Mouse (Mus musculus): ENCODE measurements around the gene Ddah1. TPM values are rescaled to one million over a fixed set of nuclear protein-coding genes. Genes with fewer than 3 reads are reported as not detected.

Gene Ddah1
- polyA plus RNA-seq, 1 experiment = 87.5 TPM

- Histone ChIP-seq H3K4me3 (ENCODE audit: insufficient read depth, low read length) (no peak overlapping the region), H3K27ac (ENCODE audit: insufficient read depth, low read length) (no peak overlapping the region)
Measured at GRCm38 (mm10) chr3:145798042-145798441, 39.6 kb downstream of the Ddah1 start.

GRCm38 (mm10) chr3:145798751-145799188 is 40.3 kb downstream of the Ddah1 start:
- Histone ChIP-seq H3K27ac (ENCODE audit: insufficient read depth, low read length) (no peak overlapping the region), H3K4me3 (ENCODE audit: insufficient read depth, low read length) (no peak overlapping the region), H3K4me1 (ENCODE audit: control insufficient read depth, insufficient read depth, low read length) (no peaks in the 10 kb centered on the region)
- TF ChIP-seq CTCF (IDR thresholded peaks at IDR 0.05; ENCODE audit: extremely low read depth, insufficient read depth, low read length) = no peak
- TF ChIP-seq POLR2A (IDR thresholded peaks at IDR 0.05; ENCODE audit: extremely low read depth, insufficient read depth, low read length) = no peak

More at GRCm38 (mm10) chr3:145798042-145798441, 39.6 kb downstream of the Ddah1 start:
- no peak for TF ChIP-seq POLR2A (IDR thresholded peaks at IDR 0.05; ENCODE audit: extremely low read depth, insufficient read depth, low read length)
- no peak for TF ChIP-seq CTCF (IDR thresholded peaks at IDR 0.05; ENCODE audit: extremely low read depth, insufficient read depth, low read length)
- no peaks in the 10 kb centered on the region for H3K4me1 ChIP-seq (ENCODE audit: control insufficient read depth, insufficient read depth, low read length)

- Histone ChIP-seq H3K4me1 (ENCODE audit: control insufficient read depth, insufficient read depth, low read length) (no peaks in the 10 kb centered on the region), H3K27ac (ENCODE audit: insufficient read depth, low read length) (no peak overlapping the region), H3K4me3 (ENCODE audit: insufficient read depth, low read length) (no peak overlapping the region)
- TF ChIP-seq CTCF (IDR thresholded peaks at IDR 0.05; ENCODE audit: extremely low read depth, insufficient read depth, low read length) (no peak), POLR2A (IDR thresholded peaks at IDR 0.05; ENCODE audit: extremely low read depth, insufficient read depth, low read length) (no peak)
Measured at GRCm38 (mm10) chr3:145799365-145799764, 40.9 kb downstream of the Ddah1 start.

GRCm38 (mm10) chr3:145802106-145802505 is 43.6 kb downstream of the Ddah1 start:
- H3K27ac ChIP-seq (ENCODE audit: insufficient read depth, low read length) = no peak overlapping the region
- no peak overlapping the region for H3K4me3 ChIP-seq (ENCODE audit: insufficient read depth, low read length)
- TF ChIP-seq POLR2A (IDR thresholded peaks at IDR 0.05; ENCODE audit: extremely low read depth, insufficient read depth, low read length) (no peak), CTCF (IDR thresholded peaks at IDR 0.05; ENCODE audit: extremely low read depth, insufficient read depth, low read length) (no peak)
- H3K4me1 ChIP-seq (ENCODE audit: control insufficient read depth, insufficient read depth, low read length) = no peaks in the 10 kb centered on the region

- no peak overlapping the region for H3K27ac ChIP-seq (ENCODE audit: insufficient read depth, low read length)
- TF ChIP-seq POLR2A (IDR thresholded peaks at IDR 0.05; ENCODE audit: extremely low read depth, insufficient read depth, low read length) = no peak
- no peak for TF ChIP-seq CTCF (IDR thresholded peaks at IDR 0.05; ENCODE audit: extremely low read depth, insufficient read depth, low read length)
Measured at GRCm38 (mm10) chr3:145805848-145806247, 47.4 kb downstream of the Ddah1 start.

GRCm38 (mm10) chr3:145806502-145806901 is 48.0 kb downstream of the Ddah1 start:
- H3K4me1 ChIP-seq (ENCODE audit: control insufficient read depth, insufficient read depth, low read length) = no peaks in the 10 kb centered on the region
- no peak overlapping the region for H3K27ac ChIP-seq (ENCODE audit: insufficient read depth, low read length)
- TF ChIP-seq CTCF (IDR thresholded peaks at IDR 0.05; ENCODE audit: extremely low read depth, insufficient read depth, low read length) (no peak), POLR2A (IDR thresholded peaks at IDR 0.05; ENCODE audit: extremely low read depth, insufficient read depth, low read length) (no peak)
- no peak overlapping the region for H3K4me3 ChIP-seq (ENCODE audit: insufficient read depth, low read length)

More at GRCm38 (mm10) chr3:145805848-145806247, 47.4 kb downstream of the Ddah1 start:
- Histone ChIP-seq H3K4me3 (ENCODE audit: insufficient read depth, low read length) (no peak overlapping the region), H3K4me1 (ENCODE audit: control insufficient read depth, insufficient read depth, low read length) (no peaks in the 10 kb centered on the region)

GRCm38 (mm10) chr3:145816807-145817206 is 58.3 kb downstream of the Ddah1 start:
- TF ChIP-seq CTCF (IDR thresholded peaks at IDR 0.05; ENCODE audit: extremely low read depth, insufficient read depth, low read length) = no peak
- Histone ChIP-seq H3K4me3 (ENCODE audit: insufficient read depth, low read length) (no peak overlapping the region), H3K4me1 (ENCODE audit: control insufficient read depth, insufficient read depth, low read length) (peaks cover 3% of the 10 kb centered on the region; the same call in 1 of the 2 replicates), H3K27ac (ENCODE audit: insufficient read depth, low read length) (no peak overlapping the region)

- no peak overlapping the region for H3K4me3 ChIP-seq (ENCODE audit: insufficient read depth, low read length)
- H3K4me1 ChIP-seq (ENCODE audit: control insufficient read depth, insufficient read depth, low read length) = peaks cover 3% of the 10 kb centered on the region; the same call in 1 of the 2 replicates
- TF ChIP-seq POLR2A (IDR thresholded peaks at IDR 0.05; ENCODE audit: extremely low read depth, insufficient read depth, low read length) (no peak), CTCF (IDR thresholded peaks at IDR 0.05; ENCODE audit: extremely low read depth, insufficient read depth, low read length) (no peak)
- no peak overlapping the region for H3K27ac ChIP-seq (ENCODE audit: insufficient read depth, low read length)
Measured at GRCm38 (mm10) chr3:145817276-145817675, 58.8 kb downstream of the Ddah1 start.

GRCm38 (mm10) chr3:145820439-145820838 is 62.0 kb downstream of the Ddah1 start:
- TF ChIP-seq POLR2A (IDR thresholded peaks at IDR 0.05; ENCODE audit: extremely low read depth, insufficient read depth, low read length) (no peak), CTCF (IDR thresholded peaks at IDR 0.05; ENCODE audit: extremely low read depth, insufficient read depth, low read length) (no peak)
- no peak overlapping the region for H3K4me3 ChIP-seq (ENCODE audit: insufficient read depth, low read length)
- peaks cover 3% of the 10 kb centered on the region; the same call in 1 of the 2 replicates for H3K4me1 ChIP-seq (ENCODE audit: control insufficient read depth, insufficient read depth, low read length)
- H3K27ac ChIP-seq (ENCODE audit: insufficient read depth, low read length) = no peak overlapping the region

- H3K4me3 ChIP-seq (ENCODE audit: insufficient read depth, low read length) = no peak overlapping the region
- H3K4me1 ChIP-seq (ENCODE audit: control insufficient read depth, insufficient read depth, low read length) = peaks cover 3% of the 10 kb centered on the region; the same call in 1 of the 2 replicates
- no peak for TF ChIP-seq CTCF (IDR thresholded peaks at IDR 0.05; ENCODE audit: extremely low read depth, insufficient read depth, low read length)
- TF ChIP-seq POLR2A (IDR thresholded peaks at IDR 0.05; ENCODE audit: extremely low read depth, insufficient read depth, low read length) = no peak
- no peak overlapping the region for H3K27ac ChIP-seq (ENCODE audit: insufficient read depth, low read length)
Measured at GRCm38 (mm10) chr3:145820938-145821337, 62.5 kb downstream of the Ddah1 start.
